Mouse (Mus musculus): Measurements from ENCODE around the gene Arid4b.
A peak's percentile ranks its signal among the peaks of the same experiment; 100 is the strongest.

Arid4b gene

GRCm38 (mm10) chr13:14062209-14063012, 621 bp upstream of the Arid4b start:
- DNase-seq (ENCODE audit: low read depth, low spot score), result peak; percentile 26

GRCm38 (mm10) chr13:14063942-14064271, 875 bp downstream of the Arid4b start:
- no peak for DNase-seq (ENCODE audit: low read depth, low spot score)

DNA sequence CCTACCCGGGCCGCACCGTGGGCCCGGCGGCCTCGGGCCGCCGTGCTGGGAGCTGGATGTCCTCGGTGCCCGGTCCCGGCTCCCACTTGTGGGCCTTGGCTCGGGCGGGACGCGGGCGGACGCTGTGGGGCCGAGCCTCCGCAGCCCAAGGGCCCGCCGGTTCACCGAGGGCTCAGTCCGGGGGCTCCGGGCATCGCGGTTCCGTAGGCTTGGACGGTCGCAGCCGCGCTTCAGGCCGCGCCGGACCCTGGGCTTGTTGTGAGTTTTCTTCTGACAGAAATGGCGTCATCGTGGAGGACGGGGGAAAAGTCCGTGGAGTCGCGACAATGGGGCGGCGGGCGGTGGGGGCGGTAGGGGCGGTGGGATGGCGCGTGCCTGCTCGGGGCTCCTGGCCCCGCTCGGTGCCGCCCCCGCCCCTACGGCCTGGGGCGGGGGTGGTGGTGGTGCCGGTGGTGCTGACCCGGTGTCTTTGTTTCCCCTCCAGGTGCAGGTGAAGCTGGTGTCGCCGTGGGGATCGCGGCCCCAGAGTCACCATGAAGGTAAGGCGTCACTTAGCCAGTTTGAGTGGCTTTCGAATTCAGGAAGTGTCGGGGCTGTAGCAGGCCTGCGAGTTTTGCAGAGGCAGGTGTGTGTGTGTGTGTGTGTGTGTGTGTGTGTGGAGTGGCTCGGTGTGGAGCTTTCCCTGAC, 1.5 kb downstream of the Arid4b start:
- DNase-seq (ENCODE audit: low read depth, low spot score), result peak; percentile 25

GRCm38 (mm10) chr13:14065028-14065380, 2.0 kb downstream of the Arid4b start:
- DNase-seq (ENCODE audit: low read depth, low spot score), result no peak

DNA sequence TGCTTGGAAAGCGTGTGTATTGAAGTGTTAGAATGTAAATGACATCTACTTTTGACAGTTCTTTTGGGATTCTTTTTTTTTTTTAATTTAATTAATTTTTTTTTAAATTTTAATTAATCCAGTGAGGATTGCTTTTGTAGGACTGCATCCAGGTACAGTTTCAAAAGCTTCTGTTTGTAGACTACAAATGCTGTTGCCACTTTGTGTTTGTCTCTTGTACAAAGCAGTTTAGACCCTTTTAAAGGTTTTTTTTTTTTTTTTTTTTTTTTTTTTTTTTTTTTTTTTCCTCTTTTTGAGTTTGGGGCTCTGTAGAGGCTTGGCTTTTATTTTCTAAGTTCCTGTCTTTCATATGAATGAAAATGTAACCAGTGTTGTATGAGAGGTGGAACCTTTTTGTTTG, 2.7 kb downstream of the Arid4b start:
- no peak for DNase-seq (ENCODE audit: low read depth, low spot score)

DNA sequence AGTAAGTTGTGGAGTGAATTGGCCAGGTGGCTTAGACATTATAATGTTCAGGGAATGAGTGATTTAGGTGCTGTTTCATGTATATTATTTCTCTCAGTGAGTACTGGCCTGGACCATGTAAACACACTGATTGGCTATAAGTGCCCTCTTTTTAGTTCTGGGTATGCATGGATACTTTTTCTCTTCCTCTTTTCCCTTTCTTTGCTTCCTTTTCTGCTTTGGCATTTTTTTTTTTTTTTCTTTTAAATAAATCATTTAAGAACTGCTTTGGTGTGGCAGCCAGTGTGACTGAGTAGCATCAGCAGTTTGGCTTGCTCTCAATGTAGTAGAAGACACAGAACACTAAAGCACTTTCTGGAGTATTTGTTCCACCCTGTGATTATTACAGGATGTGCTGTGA, 5.0 kb downstream of the Arid4b start:
- no peak for DNase-seq (ENCODE audit: low read depth, low spot score)

DNA sequence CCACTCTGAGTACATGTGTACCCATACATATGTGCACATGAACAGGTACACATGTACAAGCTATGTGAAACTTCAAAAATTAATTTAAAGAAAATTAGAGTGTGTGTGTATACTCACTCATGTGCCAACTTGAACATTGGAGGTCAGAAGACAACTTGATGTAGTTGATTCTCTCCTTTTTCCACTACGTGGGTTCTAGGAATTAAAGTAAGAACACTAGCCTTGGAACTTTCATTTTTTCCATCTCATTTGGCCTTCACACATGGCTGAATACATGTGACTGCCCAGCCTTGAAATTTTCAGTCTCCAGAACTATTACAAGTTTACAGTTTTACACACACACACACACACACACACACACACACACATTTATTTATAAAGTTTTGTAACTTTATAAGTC, 6.3 kb downstream of the Arid4b start:
- no peak for DNase-seq (ENCODE audit: low read depth, low spot score)

GRCm38 (mm10) chr13:14074371-14074770, 11.3 kb downstream of the Arid4b start:
- no peak for DNase-seq (ENCODE audit: low read depth, low spot score)

DNA sequence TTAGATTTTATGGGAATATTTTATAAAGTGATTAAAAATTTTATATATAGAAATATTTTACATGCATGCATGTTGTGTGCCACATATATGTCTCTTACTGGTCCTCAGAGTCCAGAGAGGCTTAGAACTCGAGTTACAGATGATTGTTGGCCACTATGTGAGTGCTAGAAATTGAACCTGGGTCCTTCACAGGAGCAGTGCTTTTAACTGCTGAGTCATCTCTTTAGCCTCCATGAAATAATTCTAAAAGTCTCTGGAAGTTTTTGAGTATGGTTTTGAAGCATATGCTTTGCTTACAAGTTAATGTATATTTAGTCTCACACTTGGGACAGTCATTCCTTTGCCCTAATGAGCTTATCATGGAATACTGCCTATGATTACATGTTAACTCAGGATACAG, 12.3 kb downstream of the Arid4b start:
- DNase-seq (ENCODE audit: low read depth, low spot score), result no peak

- no peak for DNase-seq (ENCODE audit: low read depth, low spot score)
Observed at GRCm38 (mm10) chr13:14088669-14089068, 25.6 kb downstream of the Arid4b start.

DNA sequence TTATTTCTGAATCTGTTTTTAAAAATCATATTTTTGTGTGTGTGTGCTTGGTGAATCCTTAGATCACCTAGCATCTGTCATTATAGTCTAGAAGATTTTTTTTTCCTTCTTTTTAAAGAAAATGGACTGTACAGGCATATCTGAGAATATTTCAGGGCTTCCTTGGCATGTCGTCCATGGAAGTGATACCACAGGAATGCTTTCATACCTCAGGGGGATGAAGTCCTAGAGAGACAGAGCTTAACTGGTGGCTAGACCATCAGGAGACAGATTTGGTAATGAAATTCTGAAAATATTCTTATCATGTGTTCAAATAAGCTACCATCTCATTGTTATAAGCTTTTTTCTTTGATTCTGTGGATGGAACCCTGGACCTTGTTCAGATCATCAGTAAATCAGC, 40.0 kb downstream of the Arid4b start:
- no peak for DNase-seq (ENCODE audit: low read depth, low spot score)

DNA sequence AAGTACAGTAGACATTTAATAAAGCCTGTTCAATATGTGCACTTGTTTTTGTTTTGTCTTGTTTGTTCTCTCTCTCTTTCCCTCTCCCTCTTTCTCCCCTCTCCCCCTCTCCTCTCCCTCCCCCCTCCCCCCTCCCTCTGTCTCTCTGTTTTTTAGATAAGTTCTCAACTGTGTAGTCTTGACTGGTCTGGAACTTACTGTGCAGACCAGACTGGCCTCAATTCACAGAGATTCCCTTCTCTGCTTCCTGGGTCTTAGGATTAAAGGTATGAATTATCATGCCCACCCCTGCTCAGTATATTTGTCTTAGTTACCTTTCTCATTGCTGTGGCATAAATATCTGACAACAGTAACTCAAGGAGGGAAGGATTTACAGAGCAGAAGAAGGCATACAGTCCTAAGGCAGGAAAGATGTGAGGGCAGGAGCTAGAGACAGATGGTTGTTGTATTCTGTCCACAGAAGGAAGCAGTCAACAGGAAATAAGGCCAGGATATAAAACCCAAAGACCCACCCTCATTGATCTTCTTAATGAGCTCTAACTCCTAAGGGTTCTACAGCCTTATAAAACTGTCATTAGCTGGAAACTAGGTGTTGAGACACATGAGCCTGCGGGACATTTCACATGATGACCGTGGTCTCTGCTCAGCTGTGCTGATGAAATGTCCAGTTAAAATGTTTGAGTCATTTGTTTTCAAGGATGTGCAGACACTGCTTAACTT, 47.3 kb downstream of the Arid4b start:
- DNase-seq (ENCODE audit: low read depth, low spot score), result no peak

GRCm38 (mm10) chr13:14111146-14111545, 48.1 kb downstream of the Arid4b start:
- no peak for DNase-seq (ENCODE audit: low read depth, low spot score)

DNA sequence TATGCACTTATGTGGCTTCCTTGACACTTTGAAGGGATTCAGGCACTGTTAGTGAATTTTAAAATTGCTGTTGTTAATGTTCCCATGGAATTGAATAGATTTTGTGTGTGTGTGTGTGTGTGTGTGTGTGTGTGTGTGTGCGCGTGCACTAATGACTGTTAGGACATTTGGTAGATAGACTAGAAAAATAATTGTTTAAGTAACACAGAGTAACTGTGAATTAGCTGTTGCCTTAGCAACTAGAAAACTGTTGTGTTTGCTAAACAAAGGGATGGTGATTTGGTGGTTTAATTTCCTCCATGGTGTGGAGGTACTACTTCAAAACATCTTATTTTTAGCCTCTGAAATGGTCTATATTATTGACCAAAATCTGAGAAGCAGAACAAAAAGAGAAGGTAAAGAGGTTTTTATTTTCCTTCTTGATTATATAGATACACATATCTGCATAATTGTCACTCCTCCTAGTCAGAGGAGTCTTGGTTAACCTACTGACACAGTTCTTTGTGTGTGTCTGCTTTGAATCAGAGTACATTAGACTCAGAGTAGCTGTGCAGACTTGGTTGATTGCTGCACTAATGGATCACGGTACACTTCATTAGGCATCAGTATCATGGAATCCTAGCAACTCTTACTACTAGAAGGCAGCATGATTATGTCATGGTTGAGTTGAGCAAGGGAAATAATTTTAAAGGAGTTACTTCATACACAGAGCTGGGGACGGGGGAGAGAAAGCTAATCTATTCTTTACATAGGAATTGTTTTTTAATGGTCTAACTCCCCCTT, 50.9 kb downstream of the Arid4b start:
- no peak for DNase-seq (ENCODE audit: low read depth, low spot score)

DNA sequence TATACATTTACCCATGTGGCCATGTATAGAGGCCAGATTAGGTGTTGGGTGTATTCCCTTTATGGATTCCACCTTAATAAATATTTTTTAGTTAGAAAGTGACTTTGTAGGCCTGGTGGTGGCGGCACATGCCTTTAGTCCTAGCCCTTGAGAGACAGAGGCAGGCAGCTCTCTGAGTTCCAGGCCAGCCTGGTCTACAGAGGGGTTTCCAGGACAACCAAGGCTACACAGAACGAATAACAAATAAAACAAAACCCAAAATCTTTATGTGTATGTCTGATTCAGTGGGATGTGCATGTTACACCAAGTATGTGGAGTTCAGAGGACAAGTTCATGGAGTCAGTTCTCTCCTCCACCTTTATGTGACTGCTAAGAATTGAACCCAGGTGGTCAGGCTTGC, 52.8 kb downstream of the Arid4b start:
- no peak for DNase-seq (ENCODE audit: low read depth, low spot score)

GRCm38 (mm10) chr13:14131651-14132050, 68.6 kb downstream of the Arid4b start:
- no peak for DNase-seq (ENCODE audit: low read depth, low spot score)

DNA sequence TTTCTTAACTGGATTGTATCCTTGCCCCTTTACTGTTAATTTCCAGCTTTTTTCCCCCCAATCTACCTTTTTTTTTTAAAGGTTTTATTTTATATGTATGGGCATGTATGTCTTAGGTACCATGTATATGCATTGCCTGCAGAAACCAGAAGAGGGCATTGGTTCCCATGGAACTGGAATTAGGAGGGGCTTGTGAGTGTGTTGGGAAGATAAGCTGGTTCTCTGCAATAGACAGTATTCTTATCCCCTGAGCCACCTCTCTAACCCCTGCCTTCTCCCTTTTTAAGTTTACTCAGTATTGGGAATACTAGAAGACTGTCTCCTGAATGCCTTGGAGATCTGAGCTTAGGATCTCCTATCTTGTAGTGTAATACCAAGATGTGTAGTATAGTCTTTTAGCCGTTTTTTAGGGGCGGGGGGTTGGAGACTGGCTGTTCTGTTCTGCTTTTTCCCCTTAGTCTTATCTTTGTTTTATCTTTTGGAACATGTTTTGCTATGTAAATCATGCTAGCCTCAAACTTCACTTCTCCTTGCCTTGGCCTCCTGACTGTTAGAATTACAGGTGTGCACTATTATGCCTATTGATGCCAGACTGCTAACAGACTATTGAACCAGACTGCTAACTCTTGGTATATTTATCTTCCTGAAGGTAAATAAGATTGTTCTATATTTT, 79.4 kb downstream of the Arid4b start:
- DNase-seq (ENCODE audit: low read depth, low spot score), result peak; percentile 58

GRCm38 (mm10) chr13:14177989-14178388, 115.0 kb downstream of the Arid4b start:
- DNase-seq (ENCODE audit: low read depth, low spot score), result no peak

DNA sequence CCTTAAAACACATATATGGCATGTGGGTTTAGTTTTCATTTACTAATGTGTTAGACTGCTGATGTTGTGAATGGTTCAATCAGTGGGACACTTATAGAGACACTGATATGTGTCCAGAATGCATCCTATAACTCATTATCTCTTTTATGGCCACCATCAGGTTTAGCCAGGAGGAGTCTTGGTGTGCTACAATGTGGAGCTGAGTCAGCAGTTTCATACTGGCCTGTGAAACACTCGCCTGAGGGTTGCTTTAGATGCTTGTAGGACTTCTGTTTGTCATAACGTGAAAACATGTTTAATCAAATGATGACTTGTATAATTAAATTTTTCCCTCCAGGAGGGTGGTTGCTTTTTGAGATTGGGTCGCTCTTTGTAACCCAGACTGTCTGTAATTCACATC, 116.6 kb downstream of the Arid4b start:
- DNase-seq (ENCODE audit: low read depth, low spot score), result no peak

DNA sequence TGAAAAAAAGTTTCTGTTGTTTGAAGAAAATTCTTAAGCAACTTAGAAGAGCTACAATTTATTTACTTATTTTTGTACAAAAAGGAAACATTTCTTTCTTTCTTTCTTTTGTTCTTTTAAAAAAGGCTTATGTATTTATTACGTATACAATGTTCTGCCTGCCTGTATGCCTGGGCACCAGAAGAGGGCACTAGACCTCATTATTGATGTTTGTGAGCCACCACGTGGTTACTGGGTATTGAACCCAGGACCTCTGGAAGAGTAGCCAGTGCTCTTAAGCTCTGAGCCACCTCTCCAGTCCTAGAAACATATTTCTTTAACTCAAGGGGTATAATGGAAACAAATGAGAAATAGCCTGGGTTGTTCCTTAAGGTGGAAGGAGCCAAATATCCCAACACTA, 182.9 kb downstream of the Arid4b start:
- DNase-seq (ENCODE audit: low read depth, low spot score), result no peak

Data from c-Kit-negative CD71-positive TER-119-positive erythroid progenitor cells, embryonic 14.5 days (primary cell).